In the genomic region with DNA sequence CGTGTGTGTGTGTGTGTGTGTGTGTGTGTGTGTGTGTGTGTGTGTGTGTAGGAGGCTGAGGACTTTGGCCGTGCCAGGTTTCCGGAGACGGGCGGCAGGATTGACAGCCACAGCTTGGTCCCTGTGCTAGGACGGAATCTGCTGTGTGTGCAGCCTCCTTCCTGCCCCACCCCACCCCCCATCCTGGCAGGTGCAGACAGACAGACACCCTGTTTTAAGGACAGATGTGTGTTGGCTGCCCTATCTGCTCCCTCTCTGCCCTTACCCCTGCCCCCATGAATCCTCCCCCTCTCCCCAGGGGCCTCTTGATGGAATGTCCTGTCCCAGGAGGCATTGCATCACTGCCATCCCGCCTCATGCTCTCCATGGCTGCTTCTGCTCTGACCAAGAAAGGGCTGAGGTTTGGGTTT, we compare ENCODE assay signal across 9 mouse cellular contexts.
DNase-seq lines count a peak whose midpoint lies in the region; ATAC-seq and TF ChIP-seq lines count a peak whose summit lies in the region.
"Had no signal": no experiment of that assay in that cellular context is flagged by ENCODE, and none has a peak within 500 bp of the region (broad histone marks: within the 10 kb centered on the region; RNA-seq: fewer than 3 reads in every experiment).

No protein-coding gene starts in this region.

- ATAC-seq in limb, embryonic 11.5 days (ENCODE audit: insufficient number of reproducible peaks, low FRiP score, low TSS enrichment, low read depth) = 0 out of 2 replicates have a peak, but pooled peaks have one; percentile 13
- peak; percentile 84 for ATAC-seq in kidney, postnatal 0 days (replicated peaks; ENCODE audit: low FRiP score, low read depth)
- no peak for ATAC-seq in forebrain, embryonic 11.5 days (replicated peaks; ENCODE audit: low FRiP score)

- H3K9me3 ChIP-seq in limb, embryonic 11.5 days (ENCODE audit: control insufficient read depth, low read length) = no peaks in the 10 kb centered on the region
- H3K9me3 ChIP-seq in limb, embryonic 10.5 days (replicated peaks) = no peaks in the 10 kb centered on the region
- no peaks in the 10 kb centered on the region for H3K9me3 ChIP-seq in kidney, postnatal 0 days (replicated peaks; ENCODE audit: low read length)
- H3K9me3 ChIP-seq in forebrain, embryonic 11.5 days (ENCODE audit: control insufficient read depth, low read length) = no peaks in the 10 kb centered on the region

- H3K4me1 ChIP-seq in limb, embryonic 11.5 days (ENCODE audit: control insufficient read depth, insufficient read depth, low read length) = no peaks in the 10 kb centered on the region
- peaks cover 5% of the 10 kb centered on the region; the same call in 1 of the 2 replicates for H3K4me1 ChIP-seq in limb, embryonic 10.5 days
- H3K4me1 ChIP-seq in kidney, postnatal 0 days (replicated peaks; ENCODE audit: insufficient read depth, low read length) = no peaks in the 10 kb centered on the region
- no peaks in the 10 kb centered on the region for H3K4me1 ChIP-seq in forebrain, embryonic 11.5 days (replicated peaks; ENCODE audit: control insufficient read depth, insufficient read depth, low read length)
- H3K4me1 ChIP-seq in lung, adult 2 months (ENCODE audit: control insufficient read depth, insufficient read depth, low read length) = no peaks in the 10 kb centered on the region

- no peak overlapping the region for H3K27ac ChIP-seq in limb, embryonic 11.5 days (replicated peaks; ENCODE audit: low read depth, low read length)
- H3K27ac ChIP-seq in limb, embryonic 10.5 days = no peak overlapping the region
- H3K27ac ChIP-seq in kidney, postnatal 0 days = no peak overlapping the region
- no peak overlapping the region for H3K27ac ChIP-seq in forebrain, embryonic 11.5 days (ENCODE audit: low read depth, low read length)

- no peak overlapping the region for H3K4me3 ChIP-seq in limb, embryonic 11.5 days (ENCODE audit: low read depth, low read length)
- no peak overlapping the region for H3K4me3 ChIP-seq in limb, embryonic 10.5 days
- H3K4me3 ChIP-seq in kidney, postnatal 0 days (replicated peaks; ENCODE audit: low read depth, low read length) = no peak overlapping the region
- no peak overlapping the region for H3K4me3 ChIP-seq in forebrain, embryonic 11.5 days (ENCODE audit: low read depth, low read length)
- H3K4me3 ChIP-seq in lung, adult 2 months (replicated peaks; ENCODE audit: extremely low read depth, low read depth, low read length) = no peak overlapping the region

- H3K9ac ChIP-seq in limb, embryonic 11.5 days (ENCODE audit: low read length) = no peak overlapping the region
- H3K9ac ChIP-seq in kidney, postnatal 0 days (ENCODE audit: low read depth, low read length) = no peak overlapping the region
- no peak overlapping the region for H3K9ac ChIP-seq in forebrain, embryonic 11.5 days (ENCODE audit: low read length)

- TF ChIP-seq POLR2A in lung, adult 2 months (IDR thresholded peaks at IDR 0.05; ENCODE audit: borderline replicate concordance, extremely low read depth, low read depth, low read length) = no peak

- DNase-seq in limb, embryonic 11.5 days (ENCODE audit: low spot score) = no peak
- no peak for DNase-seq in limb, embryonic 10.5 days (ENCODE audit: low spot score)
- peak; percentile 92 for DNase-seq in gastrocnemius, postnatal 25 days
- peak; percentile 36 for DNase-seq in kidney, postnatal 0 days (ENCODE audit: low spot score)
- peak; percentile 62 for DNase-seq in thymus, postnatal 14 days
- DNase-seq in forebrain, embryonic 11.5 days (ENCODE audit: low spot score) = no peak
- no peak for DNase-seq in lung, adult 2 months
- DNase-seq in frontal cortex, postnatal 10 days (ENCODE audit: low spot score in 2 of 2) = no peak
- DNase-seq: adrenal gland, postnatal 10 days had no signal

- H3K36me3 ChIP-seq in limb, embryonic 11.5 days (ENCODE audit: control insufficient read depth, insufficient read depth, low read length) = no peaks in the 10 kb centered on the region
- no peaks in the 10 kb centered on the region for H3K36me3 ChIP-seq in limb, embryonic 10.5 days
- no peaks in the 10 kb centered on the region for H3K36me3 ChIP-seq in kidney, postnatal 0 days (ENCODE audit: insufficient read depth, low read length)
- no peaks in the 10 kb centered on the region for H3K36me3 ChIP-seq in forebrain, embryonic 11.5 days (ENCODE audit: control insufficient read depth, insufficient read depth, low read length)

- H3K27me3 ChIP-seq in limb, embryonic 11.5 days (ENCODE audit: control insufficient read depth, insufficient read depth, low read length) = no peaks in the 10 kb centered on the region
- no peaks in the 10 kb centered on the region for H3K27me3 ChIP-seq in limb, embryonic 10.5 days (ENCODE audit: low read depth, poor library complexity, severe bottlenecking)
- no peaks in the 10 kb centered on the region for H3K27me3 ChIP-seq in kidney, postnatal 0 days (ENCODE audit: insufficient read depth, low read length)
- no peaks in the 10 kb centered on the region for H3K27me3 ChIP-seq in forebrain, embryonic 11.5 days (ENCODE audit: control insufficient read depth, insufficient read depth, low read length)

- no peak for TF ChIP-seq CTCF in kidney, postnatal 0 days (IDR thresholded peaks at IDR 0.05; ENCODE audit: low read depth)
- TF ChIP-seq CTCF in lung, adult 2 months (IDR thresholded peaks at IDR 0.05; ENCODE audit: insufficient read depth, low read length) = no peak

- WGBS in limb, embryonic 11.5 days = 62% methylated on average over 7 of the region's 7 CpGs
- whole genome bisulfite sequencing in limb, embryonic 10.5 days = 80% methylated on average over 4 of the region's 7 CpGs
- WGBS in kidney, postnatal 0 days = 26% methylated on average over 7 of the region's 7 CpGs
- 77% methylated on average over 7 of the region's 7 CpGs for WGBS in forebrain, embryonic 11.5 days
- WGBS in lung, adult 2 months = 54% methylated on average over 7 of the region's 7 CpGs

- H3K4me2 ChIP-seq in limb, embryonic 11.5 days (ENCODE audit: low read depth, severe bottlenecking) = no peak overlapping the region
- no peak overlapping the region for H3K4me2 ChIP-seq in kidney, postnatal 0 days (ENCODE audit: low read length)
- no peak overlapping the region for H3K4me2 ChIP-seq in forebrain, embryonic 11.5 days (ENCODE audit: low read depth, low read length, severe bottlenecking)

Comparison
In these comparisons a context has a peak if more than half of its experiments do, and no peak if none do; other contexts are left out.
1. DNase-seq: peak in gastrocnemius, postnatal 25 days (single experiment), kidney, postnatal 0 days (single experiment) and thymus, postnatal 14 days (single experiment); none in limb, embryonic 11.5 days (single experiment), limb, embryonic 10.5 days (single experiment), forebrain, embryonic 11.5 days (single experiment), lung, adult 2 months (single experiment) and frontal cortex, postnatal 10 days (0 of 2).